Mouse (Mus musculus): ENCODE measurements around the gene Tpx2. TPM values are rescaled to one million over a fixed set of nuclear protein-coding genes. Genes with fewer than 3 reads are reported as not detected.

Gene Tpx2
- total RNA-seq, 2 experiments from 2014 or later, result 338 to 412 TPM

- ATAC-seq (replicated peaks; ENCODE audit: low FRiP score, poor library complexity, severe bottlenecking), result no peak
Measured at GRCm38 (mm10) chr2:152907114-152907943, 59.6 kb downstream of the Tpx2 start.

GRCm38 (mm10) chr2:152909848-152910247 lies 62.1 kb downstream of the Tpx2 start:
- no peak for ATAC-seq (replicated peaks; ENCODE audit: low FRiP score, poor library complexity, severe bottlenecking)

DNA sequence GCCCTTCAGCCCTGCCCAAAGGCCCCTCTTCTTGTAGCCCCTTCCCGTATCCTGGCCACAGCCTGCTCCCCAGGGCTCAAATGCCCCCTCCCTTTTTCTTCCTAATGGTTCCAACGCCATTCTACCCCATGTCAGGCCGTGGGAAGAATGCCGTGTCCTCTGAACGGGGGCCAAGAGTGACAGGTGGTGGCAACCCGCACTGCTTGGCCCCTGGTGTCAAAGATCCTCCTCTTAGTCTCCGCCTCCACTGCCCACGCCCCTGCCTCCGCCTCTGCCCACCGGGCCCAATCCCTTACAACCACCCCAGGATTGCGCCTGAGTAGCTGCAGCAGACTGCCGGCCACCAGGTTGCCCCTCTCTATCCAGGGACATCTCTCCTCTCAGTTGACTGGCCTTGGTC lies 63.3 kb downstream of the Tpx2 start, which contains the start of gene Mylk2:
Gene Mylk2 (plus strand): TSS at position 322 of the 400 bp plus-strand sequence.
- ATAC-seq (replicated peaks; ENCODE audit: low FRiP score, poor library complexity, severe bottlenecking), result no peak

DNA sequence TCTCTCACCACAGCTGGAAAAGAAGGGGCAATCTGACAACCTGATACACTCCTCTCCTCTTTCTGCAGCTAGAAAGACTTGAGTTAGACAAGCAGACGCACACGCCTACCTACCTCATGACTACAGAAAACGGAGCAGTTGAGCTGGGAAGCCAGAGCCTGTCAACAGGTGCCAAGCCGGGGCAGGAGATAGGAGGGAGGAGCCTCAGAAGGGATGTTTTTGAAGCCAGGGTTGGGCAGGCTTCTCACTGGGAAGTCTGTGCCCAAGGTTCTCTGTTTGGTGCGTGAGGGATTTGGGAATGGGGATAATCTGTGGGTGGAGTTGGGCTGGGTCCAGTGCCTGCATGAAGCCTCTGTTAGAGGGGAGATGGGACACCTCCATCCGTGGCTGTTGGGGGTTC lies 63.7 kb downstream of the Tpx2 start:
- no peak for ATAC-seq (replicated peaks; ENCODE audit: low FRiP score, poor library complexity, severe bottlenecking)

GRCm38 (mm10) chr2:152913471-152913870 lies 65.7 kb downstream of the Tpx2 start:
- ATAC-seq (replicated peaks; ENCODE audit: low FRiP score, poor library complexity, severe bottlenecking), result no peak

DNA sequence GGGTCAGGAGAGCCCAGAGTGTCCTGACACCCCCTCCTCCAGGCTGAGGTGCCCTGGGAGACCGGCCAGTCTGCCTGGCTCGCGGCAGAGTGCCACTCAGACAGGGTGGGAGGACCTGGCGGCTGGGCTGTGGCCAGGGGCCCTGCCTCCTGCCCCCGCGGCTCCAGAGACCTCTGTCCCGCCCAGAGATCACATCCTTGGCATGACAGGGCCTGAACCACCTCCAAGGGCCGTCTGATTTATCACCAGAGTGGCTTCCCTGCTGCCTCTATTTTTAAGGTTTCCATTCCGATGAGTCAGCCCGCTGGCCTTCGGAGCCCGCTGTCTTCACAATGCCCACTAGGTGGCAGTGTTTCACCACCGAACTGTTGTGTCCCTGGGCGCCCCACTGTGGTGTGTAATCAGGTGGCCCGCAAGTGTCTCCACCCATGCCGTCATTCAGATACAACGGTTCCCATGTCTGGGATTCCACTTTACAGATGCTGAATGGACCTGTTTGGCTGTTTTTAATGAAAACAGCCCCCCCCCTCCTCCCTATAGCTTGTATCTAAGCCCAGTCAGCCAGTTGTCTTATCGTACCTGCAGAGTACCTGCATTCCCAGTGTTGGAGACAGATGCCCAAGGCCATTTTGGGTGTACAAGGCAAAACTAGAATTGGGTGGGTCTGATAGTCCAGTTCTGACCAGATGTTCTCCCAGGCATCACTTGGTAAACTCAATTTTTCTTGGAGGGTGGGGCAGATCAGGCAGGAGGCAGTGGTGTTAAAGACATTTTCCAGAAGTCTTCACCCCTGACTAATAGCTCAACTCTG lies 66.8 kb downstream of the Tpx2 start:
- ATAC-seq (replicated peaks; ENCODE audit: low FRiP score, poor library complexity, severe bottlenecking), result peak; percentile 71

- ATAC-seq (replicated peaks; ENCODE audit: low FRiP score, poor library complexity, severe bottlenecking), result no peak
Measured at GRCm38 (mm10) chr2:152915453-152915852, 67.7 kb downstream of the Tpx2 start.

- no peak for ATAC-seq (replicated peaks; ENCODE audit: low FRiP score, poor library complexity, severe bottlenecking)
Measured at GRCm38 (mm10) chr2:152916111-152916510, 68.3 kb downstream of the Tpx2 start.

GRCm38 (mm10) chr2:152917671-152918070 lies 69.9 kb downstream of the Tpx2 start:
- no peak for ATAC-seq (replicated peaks; ENCODE audit: low FRiP score, poor library complexity, severe bottlenecking)

- no peak for ATAC-seq (replicated peaks; ENCODE audit: low FRiP score, poor library complexity, severe bottlenecking)
Measured at GRCm38 (mm10) chr2:152922376-152922775, 74.6 kb downstream of the Tpx2 start.

DNA sequence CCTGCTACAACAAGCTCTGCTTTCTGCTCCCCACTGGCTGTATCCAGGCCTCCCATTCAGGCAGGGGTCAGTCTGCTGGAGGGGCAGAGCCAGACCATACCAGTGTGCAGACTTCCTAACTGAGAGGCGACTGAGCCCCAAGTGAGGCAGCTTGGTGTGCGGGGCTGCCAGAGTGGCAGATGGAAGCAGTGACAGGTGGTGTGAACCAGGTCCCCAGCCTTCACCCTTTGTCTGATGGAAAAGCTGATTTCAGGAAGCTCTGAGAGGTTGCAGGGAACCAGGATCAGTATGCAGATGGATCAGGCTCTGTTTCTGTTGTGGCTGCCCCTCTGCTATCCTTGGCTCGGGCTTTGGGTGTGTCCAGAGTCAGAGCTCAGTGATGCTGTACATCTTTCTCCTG lies 75.9 kb downstream of the Tpx2 start:
- no peak for ATAC-seq (replicated peaks; ENCODE audit: low FRiP score, poor library complexity, severe bottlenecking)

DNA sequence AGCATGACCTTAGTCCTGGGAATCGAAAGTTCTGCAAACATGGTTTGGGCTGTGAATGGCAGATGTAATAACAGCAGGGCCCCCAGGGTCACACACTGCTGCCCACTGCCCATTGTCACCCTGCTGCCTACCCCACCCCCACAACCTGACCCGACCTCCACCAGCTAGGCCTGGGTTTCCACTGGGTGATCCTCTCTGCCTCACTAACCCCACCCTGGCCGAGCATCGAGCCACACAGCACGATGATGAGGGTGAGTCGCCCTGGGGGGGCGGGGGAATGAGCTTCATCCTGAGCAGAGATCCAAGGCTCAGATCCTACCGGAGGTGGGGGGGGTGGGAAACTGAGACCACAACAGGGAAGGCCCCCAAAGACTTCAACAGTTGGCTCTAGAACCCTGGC lies 76.4 kb downstream of the Tpx2 start:
- ATAC-seq (replicated peaks; ENCODE audit: low FRiP score, poor library complexity, severe bottlenecking), result no peak

GRCm38 (mm10) chr2:152924543-152924942 lies 76.8 kb downstream of the Tpx2 start:
- no peak for ATAC-seq (replicated peaks; ENCODE audit: low FRiP score, poor library complexity, severe bottlenecking)

- ATAC-seq (replicated peaks; ENCODE audit: low FRiP score, poor library complexity, severe bottlenecking), result no peak
Measured at GRCm38 (mm10) chr2:152925189-152925872, 77.6 kb downstream of the Tpx2 start.

GRCm38 (mm10) chr2:152926896-152927295 lies 79.1 kb downstream of the Tpx2 start:
- no peak for ATAC-seq (replicated peaks; ENCODE audit: low FRiP score, poor library complexity, severe bottlenecking)

DNA sequence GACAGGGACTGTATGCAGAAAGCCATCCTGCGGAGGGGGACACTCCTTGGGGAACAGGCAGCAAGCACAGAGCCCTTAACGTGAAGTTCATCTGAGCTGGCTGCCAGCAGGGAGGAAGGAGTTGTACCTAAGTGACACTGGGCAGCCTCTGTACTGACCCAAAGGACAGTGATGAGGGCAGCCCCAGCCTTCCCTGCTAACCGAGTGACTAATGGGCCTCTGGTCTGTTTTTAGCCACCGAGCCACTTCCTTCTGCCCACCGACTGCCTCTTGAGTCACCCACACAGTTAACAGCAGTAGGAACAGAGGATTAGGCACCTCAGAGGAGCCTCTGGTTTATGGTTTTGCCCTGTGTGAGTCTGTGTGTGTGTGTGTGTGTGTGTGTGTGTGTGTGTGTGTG lies 79.6 kb downstream of the Tpx2 start:
- no peak for ATAC-seq (replicated peaks; ENCODE audit: low FRiP score, poor library complexity, severe bottlenecking)

DNA sequence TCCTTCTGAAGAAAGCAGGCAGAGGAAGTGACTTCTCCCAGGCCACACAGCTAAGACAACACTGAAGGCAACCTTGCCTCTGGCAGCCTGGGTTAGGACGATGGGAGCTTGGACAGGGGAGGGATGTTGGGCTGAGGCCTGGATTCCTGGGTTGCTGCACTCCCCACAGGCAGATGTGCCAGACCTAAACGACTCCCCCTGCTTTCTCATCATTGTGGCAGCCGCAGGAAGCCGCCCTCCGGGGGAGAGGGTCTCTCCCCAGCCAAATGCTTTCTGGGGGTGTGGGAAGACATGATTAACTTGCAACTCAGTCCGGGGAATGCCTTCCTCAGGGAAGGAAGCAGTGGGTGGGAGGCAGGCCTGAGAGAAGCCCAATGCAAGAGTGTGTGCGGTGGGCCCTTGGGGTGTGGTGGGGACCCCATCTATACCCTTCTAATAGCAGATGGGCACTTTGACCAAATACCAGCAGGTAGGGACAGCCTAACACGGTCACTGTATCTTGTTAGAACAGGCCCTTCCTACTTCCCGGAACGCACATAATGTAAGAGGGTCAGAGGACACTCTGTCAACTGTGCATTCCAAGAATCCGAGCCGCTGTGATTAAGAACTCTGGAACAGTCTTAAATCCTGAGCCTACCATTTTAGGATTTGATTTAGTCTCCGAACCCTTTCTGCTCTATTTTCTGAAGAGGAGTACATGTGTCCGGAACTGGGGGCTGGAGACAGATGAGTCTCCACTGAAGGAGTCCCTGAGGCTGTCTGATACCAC lies 80.6 kb downstream of the Tpx2 start:
- no peak for ATAC-seq (replicated peaks; ENCODE audit: low FRiP score, poor library complexity, severe bottlenecking)

- ATAC-seq (replicated peaks; ENCODE audit: low FRiP score, poor library complexity, severe bottlenecking), result no peak
Measured at GRCm38 (mm10) chr2:152928988-152929370, 81.2 kb downstream of the Tpx2 start.

DNA sequence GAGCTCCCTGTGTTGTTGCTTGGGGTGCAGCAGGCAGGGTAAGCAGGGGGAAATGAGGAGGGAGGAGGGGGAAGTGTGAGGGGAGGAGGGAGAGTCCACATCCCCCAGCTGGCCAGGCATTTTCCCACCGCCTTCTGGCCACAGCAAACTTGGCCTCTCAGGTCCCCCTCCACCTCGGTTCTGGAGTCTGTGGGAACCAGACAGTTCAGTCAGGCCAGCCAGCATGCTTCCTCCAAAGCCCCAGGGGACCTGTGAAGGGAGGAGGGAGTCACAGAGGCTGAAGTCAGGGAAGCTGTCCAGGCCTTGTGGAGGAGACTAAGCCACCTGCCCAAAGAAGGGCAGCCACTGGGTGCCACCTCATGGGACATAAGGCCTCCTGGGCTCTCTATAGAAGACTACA lies 82.5 kb downstream of the Tpx2 start:
- no peak for ATAC-seq (replicated peaks; ENCODE audit: low FRiP score, poor library complexity, severe bottlenecking)

Measured in erythroid progenitor cell, adult 5-6 weeks (primary cell).